Mouse (Mus musculus): ENCODE data around the gene Asic4.

DNA sequence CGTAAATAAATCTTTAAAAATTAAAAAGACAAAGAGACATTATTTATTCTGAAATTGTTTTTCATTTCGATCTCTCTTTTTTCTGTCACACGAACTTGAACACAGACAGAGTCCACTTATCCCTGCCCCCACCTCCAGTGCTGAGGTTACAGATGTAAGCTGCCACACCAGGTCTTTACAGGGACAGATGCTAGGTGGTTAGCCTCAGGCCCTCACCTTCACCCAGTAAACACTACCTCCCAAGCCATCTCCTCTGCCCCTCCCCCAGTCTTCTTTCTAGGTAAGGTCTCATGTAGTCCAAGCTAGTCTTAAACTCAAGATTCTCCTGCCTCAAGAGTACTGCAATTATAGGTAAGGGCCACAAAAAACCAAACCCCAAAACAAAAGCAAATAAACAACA, 62.3 kb downstream of the Asic4 start:
- TF ChIP-seq POLR2A (IDR thresholded peaks at IDR 0.05; ENCODE audit: insufficient read depth, low read depth, low read length) (no peak), CTCF (IDR thresholded peaks at IDR 0.05) (no peak)

Data from heart, adult 2 months (tissue).